Mouse (Mus musculus) megakaryocyte, embryonic 14.5 days (primary cell): ENCODE results near the gene Slc12a6.

Source experiments
- FLI1 ChIP-seq: IDR thresholded peaks from 2 replicates; pipeline ENCODE4 v1.6.1; 2012; ENCODE audit warnings: low read length, inconsistent platforms, mixed read lengths
- GATA1 ChIP-seq: IDR thresholded peaks from 3 replicates; pipeline ENCODE4 v1.6.1; 2012; ENCODE audit warnings: mixed read lengths, low read length, inconsistent platforms, borderline replicate concordance

- no peak for TF ChIP-seq FLI1
- no peak for TF ChIP-seq GATA1
Measured at GRCm38 (mm10) chr2:112284363-112285030, 18.9 kb downstream of the Slc12a6 start.
